Mouse (Mus musculus) adipocyte (in vitro differentiated cells): ENCODE measurements around the gene Hebp1.
A peak's percentile ranks its signal among the peaks of the same experiment; 100 is the strongest.

Source experiments
- DNase-seq: peaks from one replicate; pipeline ENCODE4 v3.0.0-alpha.2; 2016; ENCODE audit warnings: low spot score

The Hebp1 gene

DNA sequence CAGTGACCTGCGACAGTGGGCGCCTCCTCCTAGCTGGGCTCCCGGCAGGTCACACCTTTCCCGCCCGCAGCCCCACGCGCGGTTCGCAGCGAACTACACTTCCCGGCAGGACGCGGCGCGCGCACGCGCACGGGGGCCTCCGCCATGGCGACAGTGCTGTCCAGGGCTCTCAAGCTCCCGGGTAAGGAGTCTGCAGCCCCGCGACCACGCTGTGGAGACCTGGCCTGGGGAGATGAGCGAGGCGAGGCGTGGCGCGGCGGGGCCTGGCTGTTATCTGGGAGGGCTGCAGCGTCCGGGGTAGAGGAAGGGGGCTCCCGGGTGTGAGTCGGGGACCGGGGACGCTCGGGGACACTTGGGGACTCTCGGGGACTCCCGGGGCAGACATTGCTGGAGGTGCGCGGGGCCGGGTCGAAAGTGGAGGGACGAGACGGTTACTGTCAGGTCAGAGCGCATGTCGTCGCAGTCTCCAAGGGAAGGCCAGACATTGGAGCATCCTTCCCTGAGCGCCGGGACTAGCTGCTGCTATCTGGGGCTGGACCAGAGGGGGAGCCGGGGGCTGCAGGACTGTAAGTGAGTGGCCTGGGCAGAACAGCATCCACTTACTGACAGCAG is at the start of gene Hebp1, which contains the start of gene Fam234b:
Gene Hebp1, minus strand, starts transcription at position 102 of the 612 bp plus-strand sequence.
Gene Fam234b, plus strand, starts transcription at position 57 of the 612 bp plus-strand sequence.
- DNase-seq: peak; percentile 40

DNA sequence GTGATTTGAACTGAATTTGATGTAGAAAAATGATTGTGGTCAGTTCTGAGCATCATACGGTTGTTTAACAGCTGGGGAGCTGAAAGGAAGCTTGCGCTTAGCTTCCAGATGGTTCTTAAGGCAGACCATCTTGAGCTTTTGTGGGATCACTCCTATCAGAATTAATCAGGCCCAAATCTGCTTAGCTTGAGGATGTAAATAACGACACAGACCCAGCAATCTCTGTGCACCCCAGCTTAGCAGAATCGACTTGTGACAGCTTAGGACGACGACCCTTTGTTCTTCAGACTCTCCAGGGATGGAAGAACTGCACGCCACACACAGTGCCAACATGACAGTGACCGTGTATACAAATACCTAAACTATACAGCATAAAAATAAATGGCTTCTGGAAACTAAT is 47.8 kb upstream of the Hebp1 start:
- no peak for DNase-seq

DNA sequence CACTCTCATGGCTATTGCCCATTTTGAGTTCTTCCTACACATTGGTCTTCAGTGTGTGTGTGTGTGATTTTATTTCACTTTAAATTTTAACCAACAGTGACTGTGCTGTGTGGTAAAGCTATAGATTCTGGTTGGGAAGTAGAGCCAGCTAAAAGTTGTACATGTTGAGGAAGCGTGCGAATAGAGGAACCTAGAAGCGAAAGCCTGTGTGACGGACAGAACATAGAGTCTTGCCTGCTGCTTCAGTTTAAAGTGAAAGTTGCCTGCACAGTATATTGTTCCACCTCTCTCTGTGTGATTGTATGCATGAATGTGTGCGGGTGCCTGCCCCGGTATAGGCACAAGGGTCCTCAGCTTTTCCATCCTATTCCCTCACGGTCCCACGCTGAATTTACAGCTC is 42.5 kb upstream of the Hebp1 start:
- no peak for DNase-seq

DNA sequence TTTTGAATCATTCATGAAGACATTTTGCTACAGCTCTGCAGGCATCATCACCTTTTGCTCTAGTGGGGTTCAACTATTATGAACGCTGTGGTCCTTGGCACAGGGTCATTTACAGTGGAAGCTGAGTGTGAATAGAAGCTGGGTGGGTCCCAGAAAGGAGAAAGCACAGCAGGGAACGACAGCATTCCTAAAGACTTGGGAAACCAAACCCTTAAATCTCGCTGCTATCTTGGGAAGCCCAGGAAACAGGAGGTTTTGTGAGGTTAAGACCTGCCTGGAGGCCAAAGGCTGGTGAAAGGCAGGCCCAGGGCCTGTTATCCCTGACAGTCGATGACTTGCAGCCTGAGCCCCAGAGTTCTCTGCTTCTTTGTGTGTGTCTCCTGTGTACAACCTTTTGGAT is 40.4 kb upstream of the Hebp1 start:
- DNase-seq: no peak

DNA sequence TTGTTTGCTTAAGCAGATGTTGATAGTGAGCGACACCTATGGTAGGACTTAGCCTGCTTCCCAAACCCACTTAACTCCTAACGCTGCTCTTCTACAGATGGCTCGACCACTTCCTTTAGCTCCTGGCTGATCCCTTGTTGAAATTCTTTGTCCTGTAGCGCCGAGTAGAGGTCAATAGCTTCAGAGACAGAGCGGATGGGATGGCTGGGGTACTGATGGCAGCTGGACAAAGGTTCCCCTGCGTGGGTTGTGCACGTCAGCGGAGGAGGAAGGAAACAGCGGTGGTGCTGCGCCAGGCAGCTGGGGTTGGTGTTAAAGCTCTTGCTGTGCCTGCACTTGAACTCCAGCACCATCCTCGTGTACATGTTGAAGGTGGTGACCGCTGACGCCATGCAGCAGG is 39.5 kb upstream of the Hebp1 start:
- no peak for DNase-seq

DNA sequence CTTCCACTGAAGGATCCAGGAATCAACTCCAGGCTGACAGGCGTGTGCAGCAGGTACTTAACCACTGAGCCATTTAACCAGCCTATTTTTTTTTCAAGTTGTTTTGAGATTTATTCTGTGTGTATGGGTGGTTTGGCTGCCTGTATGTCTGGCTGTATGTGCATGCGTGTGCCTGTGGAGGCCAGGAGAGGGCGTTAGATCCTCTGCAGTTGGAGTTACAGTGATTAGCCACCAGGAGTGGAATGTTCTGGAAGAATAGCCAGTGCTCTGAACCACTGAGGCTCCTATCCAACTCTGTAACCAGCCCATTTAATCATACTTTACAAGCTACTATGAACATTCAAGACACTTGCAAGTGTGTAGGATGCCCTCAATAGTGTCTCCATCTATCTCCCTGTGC is 38.8 kb upstream of the Hebp1 start:
- no peak for DNase-seq

DNA sequence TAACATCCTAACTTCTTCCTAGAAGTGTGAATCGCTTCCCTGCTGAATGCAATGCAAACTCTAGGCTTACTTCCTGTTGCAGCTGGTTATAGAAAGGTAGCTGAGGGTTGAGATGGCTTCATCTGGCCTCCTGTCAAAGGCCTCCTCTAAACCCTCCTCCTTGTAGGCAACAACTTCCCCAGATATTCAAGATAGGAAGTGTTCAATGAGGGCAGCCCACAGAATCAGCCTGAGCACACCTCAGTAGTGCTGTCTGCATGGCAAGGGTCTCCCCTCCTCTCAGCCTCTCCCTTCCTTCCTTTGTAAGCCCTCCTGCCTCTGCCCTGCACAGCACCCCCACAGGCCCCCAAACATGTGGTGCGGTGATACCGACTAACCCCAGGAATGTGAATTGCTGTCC is 37.9 kb upstream of the Hebp1 start:
- no peak for DNase-seq

DNA sequence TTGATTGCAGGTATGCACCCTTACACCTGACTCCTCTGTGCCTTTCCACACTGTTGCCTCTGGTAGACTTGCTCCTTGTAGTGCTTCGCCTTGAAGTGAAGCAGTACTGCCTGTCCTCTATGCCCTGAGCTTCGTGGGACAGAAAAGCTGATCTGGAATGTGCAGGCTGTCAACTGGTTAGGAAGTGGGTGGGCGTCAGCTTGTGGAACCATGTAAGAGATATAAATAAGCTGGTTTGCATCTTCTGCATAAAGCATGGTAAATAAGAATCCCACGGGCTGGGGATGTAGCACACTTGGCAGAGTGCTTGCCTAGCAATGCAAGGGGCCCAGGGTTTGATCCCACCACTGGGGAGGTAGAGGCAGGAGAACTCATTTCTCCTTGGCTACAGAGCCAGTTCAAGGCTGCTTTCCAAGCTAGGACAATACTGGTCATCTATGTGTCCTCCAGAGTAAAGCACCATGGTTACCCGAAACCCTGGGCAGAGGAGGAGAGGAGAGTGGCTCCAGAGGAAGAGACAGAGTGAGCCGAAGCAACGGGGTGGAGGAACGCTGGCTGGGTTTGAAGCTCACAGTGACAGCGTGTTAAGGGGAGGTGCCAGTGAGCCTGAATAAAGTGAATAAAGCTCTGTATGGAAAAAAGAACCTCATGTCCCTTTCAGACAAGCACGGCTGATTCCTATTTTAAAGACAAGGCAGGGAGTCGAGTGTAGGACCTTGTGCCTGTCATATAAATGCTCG is 34.8 kb upstream of the Hebp1 start:
- no peak for DNase-seq

DNA sequence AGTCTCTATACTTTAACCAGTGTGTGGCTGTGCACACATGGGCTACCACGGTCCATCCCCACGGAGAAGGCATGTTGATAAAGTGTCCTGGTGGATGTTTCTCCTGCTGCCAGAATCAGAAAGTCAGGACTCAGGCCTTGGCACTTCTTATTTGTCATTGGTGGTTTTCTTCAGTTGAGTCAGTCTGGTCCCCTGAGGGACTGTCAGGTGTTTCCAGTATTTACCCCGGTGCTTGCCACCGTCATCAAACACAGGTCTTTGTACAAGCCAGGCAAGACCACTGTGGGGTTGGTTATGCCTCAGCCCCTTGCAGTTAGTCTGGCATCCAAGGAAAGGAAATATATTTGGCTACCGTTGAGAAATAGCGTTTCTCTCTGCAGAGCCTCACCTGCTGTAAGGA is 32.8 kb upstream of the Hebp1 start:
- DNase-seq: no peak

DNA sequence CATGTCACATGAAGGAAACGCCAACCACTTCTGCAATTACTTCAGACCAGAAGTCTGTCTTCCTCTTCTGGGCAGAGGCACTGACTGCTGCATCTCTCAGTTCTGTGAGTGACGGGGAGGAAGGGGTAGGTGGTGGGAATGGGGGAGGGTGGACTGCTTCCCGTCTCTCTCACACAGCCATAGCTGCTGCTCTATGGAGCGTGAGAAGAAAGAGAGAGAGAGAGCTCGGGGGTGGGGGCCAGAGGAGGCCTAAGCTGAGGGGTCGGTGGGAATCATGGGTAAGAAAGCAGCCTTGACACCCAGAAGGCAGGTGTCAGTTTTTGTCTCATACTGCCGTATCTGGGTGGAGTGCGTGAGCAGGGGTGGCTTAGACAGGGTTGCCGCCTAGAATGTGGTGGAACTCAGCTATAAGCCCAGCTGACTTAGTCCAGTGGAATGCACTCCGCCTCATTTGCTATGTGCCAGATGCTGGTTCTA is 30.7 kb upstream of the Hebp1 start:
- no peak for DNase-seq

DNA sequence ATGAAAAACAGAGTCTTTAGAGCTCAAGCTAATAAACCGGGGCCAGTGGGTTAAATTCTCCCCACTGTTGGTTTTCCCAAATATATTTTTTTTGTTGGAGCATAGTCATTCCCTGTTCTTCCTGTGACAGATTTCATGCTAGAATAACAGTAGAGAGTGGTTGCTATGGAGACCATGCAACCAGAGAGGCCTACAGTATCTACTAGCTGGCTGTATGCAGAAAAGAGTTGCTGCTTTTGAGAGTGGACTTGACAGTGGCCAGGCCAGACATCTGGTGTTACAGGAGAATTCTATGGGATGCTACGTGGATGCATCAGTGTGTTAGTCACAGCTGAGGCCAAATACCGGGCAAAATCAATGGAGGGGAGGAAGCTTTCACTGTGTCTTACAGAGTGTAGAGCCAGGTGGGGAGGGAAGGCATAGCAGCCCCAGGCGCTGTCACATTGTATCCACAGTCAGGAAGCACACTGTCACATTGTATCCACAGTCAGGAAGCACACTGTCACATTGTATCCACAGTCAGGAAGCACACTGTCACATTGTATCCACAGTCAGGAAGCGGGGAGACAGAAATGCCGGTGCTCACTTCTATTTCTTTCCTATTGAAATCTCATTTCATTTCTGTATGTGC is 26.1 kb upstream of the Hebp1 start:
- no peak for DNase-seq

DNA sequence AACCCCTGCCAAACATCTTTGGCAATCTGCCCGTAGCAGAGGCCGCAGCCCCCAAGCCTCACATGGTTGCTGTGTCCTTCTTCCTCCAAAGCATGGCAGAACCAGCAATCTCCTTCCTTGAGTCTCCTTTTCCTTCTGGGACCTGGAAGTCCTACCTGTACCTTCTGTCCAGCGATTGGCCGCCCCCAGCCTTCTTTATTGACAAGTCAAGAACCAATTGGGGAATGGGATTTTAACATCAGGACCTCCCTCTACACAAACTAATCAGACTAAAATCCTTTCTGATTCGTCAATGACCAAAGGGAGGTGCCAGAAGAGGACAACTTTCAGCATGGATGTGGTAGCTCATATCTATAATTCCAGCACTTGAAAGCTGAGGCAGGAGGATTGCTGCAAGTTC is 22.1 kb upstream of the Hebp1 start:
- no peak for DNase-seq

DNA sequence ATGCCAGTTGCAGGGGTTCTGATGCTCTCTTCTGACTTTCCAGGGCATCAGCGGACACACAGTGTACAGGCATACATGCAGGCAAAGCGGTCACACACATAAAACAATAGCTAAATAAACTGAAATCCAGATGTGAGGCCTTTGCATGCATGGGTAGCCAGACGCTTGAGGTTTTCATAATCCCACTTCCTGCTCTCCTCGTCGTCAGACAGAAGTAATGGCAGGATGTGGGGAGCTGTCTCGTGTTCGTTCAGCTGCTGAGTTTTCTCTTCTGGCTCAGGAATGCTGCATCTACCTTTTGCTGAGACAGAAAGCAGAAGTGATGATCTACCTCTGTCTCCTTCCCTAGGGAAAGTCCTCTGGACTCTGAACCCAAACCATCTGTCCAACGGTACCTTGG is 20.5 kb upstream of the Hebp1 start:
- DNase-seq: no peak

DNA sequence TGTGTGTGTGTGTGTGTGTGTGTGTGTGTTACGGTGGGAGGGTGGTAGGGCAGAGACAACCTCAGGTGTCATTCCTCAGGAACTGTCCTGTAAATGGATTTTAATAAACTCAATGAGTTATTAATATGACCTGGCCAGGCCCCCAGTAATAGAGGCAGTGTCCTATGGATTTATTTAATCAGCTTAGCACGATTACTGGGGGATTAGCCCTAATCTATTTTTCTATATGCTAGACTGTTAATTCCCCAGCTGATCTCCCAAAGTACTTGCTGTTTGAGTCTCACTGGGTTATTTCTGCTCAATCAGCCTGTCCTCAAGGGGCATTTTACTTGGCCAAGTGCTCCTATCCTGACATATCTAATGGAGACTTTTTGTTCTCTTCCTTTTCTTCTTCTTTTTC is 14.8 kb upstream of the Hebp1 start:
- DNase-seq: no peak

DNA sequence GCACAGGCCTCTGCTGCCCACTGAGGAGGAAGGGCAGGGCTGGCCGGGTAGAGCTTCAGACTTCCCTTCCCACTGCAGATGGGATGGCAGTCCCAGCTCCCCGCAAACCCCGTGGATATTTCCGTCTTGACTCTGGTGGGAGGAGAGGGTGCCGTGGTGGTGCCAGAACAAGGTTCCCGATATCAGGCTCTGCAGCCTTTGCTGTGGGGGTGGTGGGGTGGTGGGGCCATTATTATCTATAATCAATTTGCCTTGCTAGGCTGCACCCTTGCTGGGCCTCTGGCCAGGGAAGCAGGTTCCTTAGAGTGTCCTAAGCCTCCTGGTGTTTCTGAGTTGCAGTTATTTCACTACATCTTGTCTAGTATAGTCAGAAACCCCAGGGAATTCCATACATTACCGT is 13.3 kb upstream of the Hebp1 start:
- no peak for DNase-seq

DNA sequence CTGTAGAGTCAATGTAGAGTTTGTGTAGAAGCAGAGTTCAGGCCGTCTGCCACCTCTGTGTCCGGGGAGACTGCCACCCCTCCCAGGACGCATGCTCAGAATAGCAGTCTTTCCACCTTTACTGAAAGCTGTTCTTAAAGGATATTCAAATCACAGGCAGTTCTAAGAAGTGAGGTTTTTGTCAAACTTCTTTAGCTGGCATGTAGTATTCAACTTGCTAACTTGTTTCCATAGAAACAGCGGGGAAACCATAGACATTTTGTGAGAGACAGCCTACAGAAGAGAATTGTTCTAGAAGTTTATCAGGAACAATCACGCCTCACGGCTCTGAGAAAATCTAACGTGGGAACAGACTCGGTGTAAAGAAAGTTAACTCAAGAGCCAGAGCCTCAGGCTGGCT is 9.1 kb upstream of the Hebp1 start:
- no peak for DNase-seq

DNA sequence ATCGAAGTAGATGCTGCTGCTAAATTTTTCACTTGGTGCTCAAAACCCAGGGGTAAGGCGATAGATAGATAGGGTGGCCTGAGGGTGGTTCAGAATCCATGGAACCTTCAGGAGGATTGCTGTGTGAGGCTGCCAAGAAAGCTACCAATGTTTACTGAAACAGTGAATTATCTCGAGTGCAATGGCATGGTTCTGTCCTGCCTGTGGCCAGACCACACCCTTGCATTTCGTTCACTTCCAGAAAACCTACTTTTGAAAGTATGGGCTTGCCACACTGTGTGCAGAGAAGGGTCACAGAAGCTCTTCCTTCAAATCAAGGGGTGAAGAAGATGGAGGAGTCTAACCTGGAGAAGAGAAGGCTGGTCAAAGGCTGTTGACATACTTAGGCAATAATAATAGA is 8.0 kb upstream of the Hebp1 start:
- DNase-seq: no peak

DNA sequence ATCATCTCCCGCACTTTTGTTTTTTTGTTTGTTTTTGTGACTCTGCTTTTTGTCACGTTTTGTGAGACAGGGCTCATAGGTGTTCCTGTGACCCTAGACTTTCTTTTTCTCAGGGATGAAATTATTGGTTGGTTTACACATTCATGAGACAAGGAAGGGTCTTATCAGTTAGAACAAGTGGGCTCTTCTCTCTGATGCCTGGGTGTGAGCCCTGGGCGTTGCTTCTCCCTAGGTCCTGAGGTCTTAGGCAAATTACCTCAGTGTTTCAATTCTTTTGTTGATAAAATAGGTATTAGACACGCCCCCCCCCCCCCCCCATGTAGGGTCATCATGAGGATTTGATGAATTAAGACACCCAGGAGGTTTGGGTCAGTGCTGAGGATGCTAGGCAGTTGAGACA is 7.0 kb upstream of the Hebp1 start:
- DNase-seq: no peak

DNA sequence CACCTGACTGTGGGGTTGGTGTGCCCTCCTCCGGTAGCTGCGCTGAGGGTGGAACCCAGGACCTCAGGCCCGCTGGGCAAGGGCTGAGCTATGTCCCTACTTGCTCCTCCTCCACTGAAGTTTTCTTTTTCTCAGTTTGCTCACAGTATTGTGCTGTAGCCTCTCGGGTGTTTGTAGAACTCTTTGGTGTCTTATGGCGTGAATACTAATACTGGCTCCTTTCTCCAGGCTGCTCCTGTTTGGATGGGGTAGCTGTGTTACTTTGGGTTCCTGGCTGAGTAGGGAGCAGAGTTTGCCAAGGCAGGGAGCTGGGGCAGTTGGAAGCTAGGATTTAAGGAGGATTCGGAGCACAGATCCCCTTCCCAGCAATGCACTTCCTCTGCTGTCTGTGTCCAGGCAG is 5.9 kb upstream of the Hebp1 start:
- no peak for DNase-seq

DNA sequence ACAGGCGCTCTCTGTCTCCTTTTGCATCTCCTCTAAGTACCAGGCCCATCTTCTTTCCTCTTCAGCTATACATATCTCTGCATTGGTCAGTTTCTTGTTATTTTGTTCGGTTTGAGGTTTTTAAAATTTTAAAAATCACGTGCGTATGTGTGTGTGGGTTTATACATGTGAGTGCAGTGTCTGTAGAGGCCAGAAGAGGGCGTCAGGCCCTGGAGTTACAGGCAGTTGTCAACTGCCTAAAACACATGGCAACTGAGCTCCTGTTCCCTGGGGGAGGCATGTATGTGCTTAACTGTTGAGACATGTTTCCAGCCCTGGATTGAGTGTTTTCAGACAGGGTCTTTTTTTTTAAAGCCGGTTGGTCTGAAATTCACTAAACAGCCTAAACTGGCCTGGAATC is 4.8 kb upstream of the Hebp1 start:
- no peak for DNase-seq

DNA sequence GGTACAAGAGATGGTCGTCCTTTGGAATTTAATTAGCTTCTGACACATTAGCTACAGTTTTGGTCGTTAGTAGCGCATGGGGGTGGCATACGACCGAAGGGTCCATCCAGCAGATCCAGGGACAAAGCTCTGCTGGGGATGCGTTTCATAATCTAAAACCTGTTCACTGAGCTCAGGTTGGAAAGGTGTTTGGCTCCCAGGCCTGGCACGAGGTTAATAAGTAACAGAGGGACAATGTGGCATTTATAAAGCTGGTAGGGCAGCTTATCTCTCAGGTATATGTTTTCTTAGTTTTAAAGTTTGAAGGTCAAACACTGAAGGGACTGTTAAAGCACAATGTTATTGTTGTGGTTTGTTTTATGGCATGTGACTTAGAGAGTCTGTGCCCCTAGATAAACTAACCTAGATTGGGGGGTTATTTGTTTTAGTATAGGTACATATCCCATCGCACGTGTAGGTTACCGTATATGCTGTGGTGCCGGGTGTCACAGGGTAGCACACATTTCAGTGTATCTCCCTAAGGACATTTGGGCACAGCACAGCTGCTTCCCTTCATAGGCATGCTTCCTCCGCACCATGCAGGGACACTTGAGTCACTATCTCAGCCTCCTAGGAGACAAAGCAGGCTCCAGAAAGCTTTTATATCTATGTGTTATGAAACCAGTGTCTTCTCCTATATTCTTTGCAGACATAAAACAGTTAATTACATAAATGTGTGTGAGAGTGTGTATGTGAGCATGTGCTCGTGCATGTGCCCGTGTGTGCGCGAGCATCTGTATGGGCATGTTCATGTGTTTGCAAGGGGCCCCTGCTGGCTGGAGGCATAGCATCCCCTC is 2.5 kb upstream of the Hebp1 start:
- no peak for DNase-seq

DNA sequence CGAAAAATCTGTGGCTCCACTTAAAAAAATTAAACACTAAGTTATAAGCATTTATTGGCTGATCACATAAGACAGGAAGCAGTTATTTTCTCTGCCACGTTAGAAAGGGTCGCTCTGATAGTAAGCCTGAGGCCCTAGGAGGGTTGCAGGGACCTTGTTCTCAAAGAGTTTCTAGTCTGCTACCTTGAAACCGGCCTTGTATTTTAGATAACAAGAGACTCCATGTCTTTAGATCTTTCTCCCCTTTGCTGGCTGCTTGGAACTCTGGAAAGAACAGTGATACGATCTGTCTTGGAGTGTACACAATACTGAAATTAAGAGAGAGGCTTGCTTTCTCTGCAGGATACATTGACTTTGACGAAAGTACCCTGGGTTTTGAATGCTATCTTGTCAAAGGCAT is 904 bp upstream of the Hebp1 start:
- DNase-seq: no peak

DNA sequence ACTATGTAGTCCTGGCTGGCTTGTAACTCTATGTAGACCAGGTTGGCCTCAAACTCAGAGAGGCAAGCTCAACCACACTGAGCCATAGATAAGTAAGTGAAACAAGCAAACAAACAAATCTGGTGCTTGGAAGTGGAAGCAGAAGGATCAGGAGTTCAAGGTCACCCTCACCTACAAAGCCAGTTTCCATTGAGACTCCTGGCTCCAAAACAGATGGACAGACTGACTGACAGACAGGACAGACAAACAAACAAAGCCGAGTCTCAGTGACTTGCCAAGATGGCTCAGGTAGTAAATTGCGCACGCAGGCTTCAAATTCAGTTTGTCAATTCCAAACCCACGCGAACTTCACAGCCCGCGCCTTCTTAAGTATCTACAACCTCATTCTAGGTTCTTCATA is 376 bp downstream of the Hebp1 start:
- DNase-seq: no peak
